Mouse (Mus musculus) thymus, postnatal 0 days (tissue): ENCODE measurements around the gene Bmt2. TPM values are rescaled to one million over a fixed set of nuclear protein-coding genes. Genes with fewer than 3 reads are reported as not detected.
A peak's percentile ranks its signal among the peaks of the same experiment; 100 is the strongest.

Source experiments
- DNase-seq: peaks from one replicate; pipeline ENCODE4 v3.0.0-alpha.2; 2015; ENCODE audit warnings: low spot score
- polyA plus RNA-seq: library from polyadenylated mRNA; unstranded; fragments of >200 nt; fragmentation: Nextera tagmentation; extraction: Ambion mirVana; gene quantifications from 2 replicates; pipeline ENCODE4 v1.2.1, GENCODE M21; 2015

Bmt2 gene
- 8.6 and 11.6 TPM in 2 replicates for polyA plus RNA-seq

- DNase-seq = peak; percentile 98
Observed at GRCm38 (mm10) chr6:13677818-13678282, at the start of gene Bmt2. TSS of gene Bmt2 (minus strand) at chr6:13677966.

GRCm38 (mm10) chr6:13722166-13722565, 44.4 kb upstream of the Bmt2 start:
- no peak for DNase-seq

- DNase-seq = no peak
Observed at GRCm38 (mm10) chr6:13714867-13715266, 37.1 kb upstream of the Bmt2 start.

- DNase-seq = no peak
Observed at GRCm38 (mm10) chr6:13696882-13697281, 19.1 kb upstream of the Bmt2 start.

- DNase-seq = no peak
Observed at GRCm38 (mm10) chr6:13695103-13695845, 17.5 kb upstream of the Bmt2 start.

- DNase-seq = no peak
Observed at GRCm38 (mm10) chr6:13691657-13692294, 14.0 kb upstream of the Bmt2 start.

GRCm38 (mm10) chr6:13690398-13690797, 12.6 kb upstream of the Bmt2 start:
- DNase-seq = no peak

- DNase-seq = no peak
Observed at GRCm38 (mm10) chr6:13683929-13684595, 6.3 kb upstream of the Bmt2 start.

GRCm38 (mm10) chr6:13678349-13678748, 583 bp upstream of the Bmt2 start:
- no peak for DNase-seq

GRCm38 (mm10) chr6:13677141-13677761, 515 bp downstream of the Bmt2 start:
- peak; percentile 53 for DNase-seq

GRCm38 (mm10) chr6:13676196-13676595, 1.6 kb downstream of the Bmt2 start:
- DNase-seq = no peak

GRCm38 (mm10) chr6:13674600-13675305, 3.0 kb downstream of the Bmt2 start:
- DNase-seq = no peak

GRCm38 (mm10) chr6:13665646-13666045, 12.1 kb downstream of the Bmt2 start:
- DNase-seq = no peak

GRCm38 (mm10) chr6:13658016-13658415, 19.8 kb downstream of the Bmt2 start:
- DNase-seq = no peak

GRCm38 (mm10) chr6:13654081-13654480, 23.7 kb downstream of the Bmt2 start:
- DNase-seq = no peak

GRCm38 (mm10) chr6:13652284-13652683, 25.5 kb downstream of the Bmt2 start:
- DNase-seq = no peak

- DNase-seq = peak; percentile 8
Observed at GRCm38 (mm10) chr6:13650854-13651253, 26.9 kb downstream of the Bmt2 start.

- no peak for DNase-seq
Observed at GRCm38 (mm10) chr6:13648305-13648704, 29.5 kb downstream of the Bmt2 start.

GRCm38 (mm10) chr6:13636582-13636989, 41.2 kb downstream of the Bmt2 start:
- no peak for DNase-seq

GRCm38 (mm10) chr6:13632571-13632970, 45.2 kb downstream of the Bmt2 start:
- no peak for DNase-seq

- DNase-seq = no peak
Observed at GRCm38 (mm10) chr6:13630607-13631006, 47.2 kb downstream of the Bmt2 start.
